Mouse (Mus musculus) T-cell, adult 2 months (primary cell): ENCODE measurements around the gene Spata5.
"Not testable (repeated sequence)": the region's sequence is repeated elsewhere in the genome, so short reads cannot be mapped to it uniquely, and the experiment has no call there.

Experiments used
- DNase-seq: peaks from one replicate; pipeline ENCODE4 v3.0.0; 2022; ENCODE audit warnings: low spot score

Spata5 gene

DNA sequence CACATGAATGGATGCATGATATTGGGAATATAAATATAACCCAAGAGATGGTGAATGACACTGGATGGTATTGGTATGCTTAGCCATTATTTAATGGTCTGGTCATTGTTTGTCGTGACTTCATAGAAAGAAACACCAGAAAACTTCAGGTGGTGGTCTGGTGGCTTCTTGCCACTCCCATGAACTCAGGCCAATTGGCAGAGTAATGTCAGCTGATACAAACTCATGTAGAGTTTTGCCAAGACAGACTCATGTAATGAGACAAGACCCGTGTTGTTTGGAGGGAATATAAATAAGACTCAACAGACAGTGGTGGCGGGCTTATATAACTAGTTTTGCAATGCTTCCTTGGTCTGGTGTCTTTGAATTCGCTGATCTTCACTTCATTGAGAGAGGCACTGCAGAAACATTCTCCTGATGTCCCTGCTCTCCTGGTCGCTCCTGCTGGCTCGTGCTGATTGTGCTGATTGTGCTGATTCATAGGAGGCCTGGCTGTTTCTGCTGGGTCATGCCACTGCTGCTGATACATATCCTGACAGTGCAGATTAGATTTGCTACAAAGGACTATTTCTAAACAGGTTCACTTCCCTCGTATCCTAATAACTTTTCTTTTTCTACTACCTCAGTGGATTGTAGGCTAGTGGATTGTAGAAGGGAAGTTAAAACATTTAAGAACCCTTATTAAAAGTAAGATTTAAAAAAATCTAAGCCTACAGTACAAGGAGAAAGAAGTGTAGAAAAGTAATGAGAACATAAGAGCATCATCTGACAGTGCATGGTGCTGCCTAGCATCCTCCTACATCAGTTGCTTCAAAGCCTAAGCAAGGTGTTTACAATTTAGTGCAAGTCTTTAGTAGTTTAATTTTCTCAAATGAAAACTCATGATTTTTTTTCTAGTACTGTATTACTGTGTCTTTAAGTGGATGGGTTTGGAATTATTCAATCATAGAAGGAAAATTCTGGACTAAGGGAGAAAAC lies 90.6 kb downstream of the Spata5 start:
- no peak for DNase-seq

DNA sequence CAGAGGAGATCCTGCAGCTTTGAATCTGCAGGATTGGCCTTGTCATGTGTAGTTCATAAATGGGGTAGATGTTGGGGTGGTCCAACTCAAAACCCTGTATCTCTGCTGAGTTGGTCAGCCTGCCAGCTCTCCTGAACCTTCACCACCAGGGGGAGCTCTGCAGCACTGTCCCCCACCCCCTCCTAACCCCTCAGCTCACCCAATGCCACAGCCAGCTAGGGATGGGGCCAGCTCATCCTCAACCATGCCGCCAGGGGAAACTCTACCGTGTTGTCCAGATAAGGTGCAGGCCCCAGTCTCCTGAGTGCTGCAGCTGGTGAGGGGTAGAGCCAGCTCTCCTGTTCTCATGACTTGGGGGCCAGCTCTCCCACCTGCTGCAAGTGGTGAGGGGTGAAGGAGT lies 95.8 kb downstream of the Spata5 start:
- DNase-seq, result peak; percentile 40

DNA sequence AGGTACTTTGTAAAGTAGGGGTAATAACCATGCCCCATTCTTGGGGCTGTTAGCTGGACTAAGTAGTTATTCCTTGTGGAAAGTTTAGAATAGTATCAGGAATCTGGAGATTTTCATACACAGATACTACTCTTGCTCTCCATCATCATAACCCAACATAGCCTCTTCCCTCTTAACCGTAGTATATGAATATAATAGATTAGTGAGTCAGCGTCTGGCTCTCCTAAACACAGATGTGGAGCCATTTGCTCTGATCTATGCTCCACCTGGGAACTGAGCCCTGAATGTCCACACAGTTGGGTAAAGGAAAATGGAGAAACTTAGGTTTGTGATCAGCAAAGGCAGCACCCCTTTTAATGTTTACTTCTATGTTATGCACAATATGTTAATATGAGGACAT lies 96.7 kb downstream of the Spata5 start:
- DNase-seq, result no peak

DNA sequence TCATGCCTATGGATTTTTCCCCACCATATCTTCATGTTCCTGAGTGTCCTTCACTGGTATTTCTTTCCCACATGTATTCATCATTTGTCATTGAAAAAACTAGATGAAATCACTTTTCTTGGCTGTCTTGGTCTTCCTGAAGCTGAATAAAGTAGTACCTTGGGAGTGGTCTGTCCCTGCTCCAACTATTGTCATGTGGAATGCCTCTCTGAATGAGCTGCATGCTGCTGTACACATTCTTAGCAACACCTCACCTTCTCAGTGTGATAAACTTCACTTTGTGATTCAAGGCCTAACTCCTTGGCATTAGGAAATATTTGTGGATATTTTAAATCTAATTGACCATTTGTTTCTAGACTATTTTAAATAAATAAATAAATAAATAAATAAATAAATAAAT lies 98.9 kb downstream of the Spata5 start:
- no peak for DNase-seq

DNA sequence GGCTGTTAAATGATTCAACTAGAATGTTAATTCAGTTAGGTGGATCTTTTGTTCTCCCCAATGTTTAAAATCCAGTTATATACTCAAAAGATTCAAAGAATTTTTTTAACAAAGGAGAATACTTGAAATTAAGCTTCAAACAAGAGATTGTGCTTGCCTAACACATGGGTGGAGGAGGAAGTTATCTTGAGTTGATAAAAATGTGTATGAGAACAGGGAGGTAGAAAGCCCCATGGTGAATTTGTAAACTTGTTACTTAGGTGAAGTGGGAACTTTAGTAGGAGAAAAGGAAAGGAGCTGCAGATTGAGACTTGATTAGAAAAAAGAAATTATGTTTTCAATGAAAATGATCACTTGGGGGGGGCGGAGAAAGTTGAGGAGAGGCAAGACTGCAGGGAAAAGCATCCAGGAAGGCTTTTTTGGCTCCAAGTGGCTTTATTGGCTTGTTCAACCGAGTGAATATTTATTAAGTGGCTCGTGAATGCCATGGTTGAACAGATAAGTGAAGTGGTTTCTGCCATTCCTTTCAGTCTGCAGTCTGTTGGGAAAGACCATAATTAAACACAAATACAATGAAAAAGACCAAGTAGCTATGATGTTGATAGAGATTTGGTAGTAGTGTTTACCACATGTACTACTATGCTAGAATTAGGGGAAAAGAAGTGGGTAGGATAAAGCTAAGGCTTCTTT lies 100.8 kb downstream of the Spata5 start:
- no peak for DNase-seq

DNA sequence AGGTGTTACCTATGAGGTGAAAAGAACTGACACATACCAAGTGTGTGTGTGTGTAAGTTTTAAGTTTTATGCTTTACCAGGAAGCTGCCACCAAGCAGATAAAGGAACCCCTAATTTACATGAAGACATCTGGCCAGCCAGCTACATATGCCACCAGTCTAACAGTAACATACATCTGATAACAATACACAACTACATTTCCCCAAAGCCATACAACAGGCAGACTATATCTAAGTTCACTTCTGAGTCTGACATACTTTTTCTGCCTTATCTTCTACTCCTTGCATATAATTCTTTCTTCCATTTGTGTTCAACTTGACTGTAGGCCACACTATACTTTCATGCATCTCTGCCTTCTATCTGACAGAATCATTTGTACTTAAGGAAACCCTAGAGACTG lies 112.4 kb downstream of the Spata5 start:
- no peak for DNase-seq

DNA sequence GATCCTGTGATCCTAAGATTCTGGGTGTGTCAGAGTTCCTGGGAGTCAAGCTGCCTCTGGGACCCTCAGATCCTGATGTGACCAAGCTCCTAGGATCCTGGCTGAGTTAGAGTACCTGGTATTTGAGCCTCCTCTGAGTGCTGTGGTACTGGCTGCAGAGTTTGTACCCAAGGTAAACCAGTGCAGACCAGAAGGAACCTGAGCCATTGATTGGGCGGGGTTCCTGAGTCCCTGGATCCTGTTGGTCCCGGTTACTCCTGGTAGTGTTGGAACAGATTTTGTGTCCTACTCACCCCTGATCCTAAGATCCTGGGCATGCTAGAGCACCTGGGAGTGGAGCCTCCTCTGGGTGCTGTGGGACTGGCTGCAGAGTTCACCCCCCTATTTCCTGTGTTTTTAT lies 121.0 kb downstream of the Spata5 start:
- DNase-seq, result not testable (repeated sequence)

DNA sequence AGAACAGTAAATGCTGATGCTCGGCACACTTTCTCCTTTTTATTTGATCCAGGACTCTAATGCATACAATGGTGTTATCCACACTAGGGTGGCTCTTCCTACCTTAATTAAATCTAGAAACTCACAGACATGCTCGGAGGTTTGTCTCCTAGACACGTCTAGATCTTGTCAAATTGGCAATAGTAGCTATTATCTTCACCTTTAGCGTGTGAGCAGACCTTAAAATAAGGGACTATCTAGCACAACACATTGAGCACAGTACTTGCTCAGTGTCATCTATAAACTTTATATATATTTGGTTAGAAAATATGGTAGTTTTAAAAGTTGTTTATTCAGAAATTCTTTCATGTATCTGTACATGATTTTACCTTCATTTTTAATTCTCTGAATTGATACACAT lies 126.7 kb downstream of the Spata5 start:
- DNase-seq, result no peak

DNA sequence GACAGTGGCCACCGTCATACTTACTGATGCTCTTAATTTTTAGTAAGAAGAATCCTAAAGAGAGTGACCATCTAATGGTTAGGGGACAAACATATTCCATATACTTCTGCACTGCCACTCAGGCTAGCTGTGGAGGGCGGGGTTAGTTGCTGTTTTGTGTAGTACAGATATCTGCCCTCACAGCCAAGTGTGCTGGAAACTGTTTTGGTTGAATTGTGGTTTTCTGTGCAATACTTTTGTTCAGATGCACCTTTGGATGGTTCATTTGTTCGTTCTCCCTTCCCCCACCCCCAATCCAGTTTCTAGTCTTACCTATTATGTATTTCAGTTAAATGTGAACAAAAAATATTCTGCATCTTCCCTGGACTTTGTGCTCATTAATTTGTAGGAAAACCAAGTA lies 130.5 kb downstream of the Spata5 start:
- no peak for DNase-seq

DNA sequence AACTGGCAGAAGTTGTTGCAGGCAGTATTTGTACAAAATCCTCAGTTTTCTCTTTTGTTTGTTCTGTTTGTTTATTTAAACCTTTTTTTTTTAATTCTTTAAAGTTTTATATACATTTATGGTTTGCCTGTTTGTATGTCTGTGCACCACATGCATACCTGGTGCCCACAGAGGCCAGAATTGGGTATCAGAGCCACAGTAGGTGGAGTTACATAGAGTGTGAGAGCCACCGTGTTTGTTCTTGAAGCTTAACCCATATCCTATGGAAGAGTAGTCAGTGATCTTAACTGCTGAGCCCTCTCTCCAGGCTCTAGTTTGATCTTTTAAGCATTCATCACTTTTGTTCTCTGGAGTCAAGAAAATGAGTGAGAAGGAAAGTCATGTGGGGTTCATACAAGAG lies 130.9 kb downstream of the Spata5 start:
- DNase-seq, result no peak

DNA sequence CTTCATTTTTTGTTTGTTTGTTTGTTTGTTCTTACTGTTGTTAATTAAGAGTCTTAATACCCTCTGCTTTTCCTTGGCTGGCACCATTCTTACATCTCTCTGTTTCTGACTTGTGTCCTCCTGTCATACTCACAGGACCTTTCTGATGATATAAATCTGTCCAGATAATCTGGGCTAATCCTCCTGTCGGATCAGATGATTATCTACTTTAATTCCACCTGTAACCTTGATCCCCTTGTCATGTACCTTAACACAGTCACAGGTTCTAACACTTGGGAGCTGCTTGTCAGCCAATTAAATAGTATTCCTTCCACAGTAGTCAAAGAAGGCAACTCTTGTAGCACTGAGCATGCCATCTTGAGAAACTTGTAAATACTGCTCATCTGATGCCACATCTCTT lies 131.8 kb downstream of the Spata5 start:
- no peak for DNase-seq

DNA sequence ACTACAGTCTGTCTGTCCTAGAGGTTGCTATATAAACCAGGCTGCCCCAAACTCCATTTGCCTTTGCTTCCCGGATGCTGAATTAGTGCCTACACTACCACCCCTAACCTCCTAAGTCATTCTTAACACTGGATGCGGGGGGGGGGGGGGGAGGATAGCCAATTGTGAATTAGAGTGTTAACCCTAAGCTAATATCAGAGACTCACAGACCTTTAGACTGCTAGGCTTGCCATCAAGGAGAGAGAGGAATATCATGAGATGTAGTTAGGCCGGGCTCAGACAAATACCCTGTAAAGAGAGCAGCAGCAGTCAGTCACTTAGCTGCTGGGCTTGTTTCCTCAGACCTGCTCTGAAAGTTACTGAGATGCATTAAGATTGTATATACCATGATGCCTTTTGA lies 132.5 kb downstream of the Spata5 start:
- no peak for DNase-seq

DNA sequence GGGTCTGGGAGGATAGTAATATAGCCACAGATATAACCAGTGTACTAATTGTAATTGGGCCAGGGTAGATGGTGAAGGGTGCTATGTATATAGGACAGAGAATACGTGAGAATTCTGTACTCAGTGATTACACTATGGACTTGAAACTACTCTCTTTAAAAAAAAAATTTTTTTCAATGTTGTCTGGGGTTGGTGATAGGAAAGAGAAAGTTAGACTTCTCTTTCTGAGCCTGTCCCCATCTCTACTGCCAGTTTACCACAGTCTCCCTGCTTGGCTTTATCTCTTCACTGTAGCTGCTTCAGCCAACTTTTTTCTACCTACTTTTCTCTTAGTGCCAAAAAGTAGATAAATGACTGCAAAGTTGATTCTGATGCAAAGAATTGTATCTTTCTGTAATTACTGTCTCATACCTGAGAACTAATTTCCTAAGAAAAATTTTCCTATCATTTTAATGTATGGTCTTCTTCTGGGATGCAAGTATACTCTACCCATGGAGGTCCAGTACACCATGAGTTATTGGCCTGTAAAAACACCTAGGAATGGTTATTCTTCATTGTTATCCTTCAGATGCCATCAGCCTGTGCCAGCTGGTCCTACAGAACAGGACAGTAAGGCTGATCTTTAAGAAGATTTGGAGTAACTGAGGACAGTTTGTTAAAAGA lies 133.8 kb downstream of the Spata5 start:
- DNase-seq, result no peak

DNA sequence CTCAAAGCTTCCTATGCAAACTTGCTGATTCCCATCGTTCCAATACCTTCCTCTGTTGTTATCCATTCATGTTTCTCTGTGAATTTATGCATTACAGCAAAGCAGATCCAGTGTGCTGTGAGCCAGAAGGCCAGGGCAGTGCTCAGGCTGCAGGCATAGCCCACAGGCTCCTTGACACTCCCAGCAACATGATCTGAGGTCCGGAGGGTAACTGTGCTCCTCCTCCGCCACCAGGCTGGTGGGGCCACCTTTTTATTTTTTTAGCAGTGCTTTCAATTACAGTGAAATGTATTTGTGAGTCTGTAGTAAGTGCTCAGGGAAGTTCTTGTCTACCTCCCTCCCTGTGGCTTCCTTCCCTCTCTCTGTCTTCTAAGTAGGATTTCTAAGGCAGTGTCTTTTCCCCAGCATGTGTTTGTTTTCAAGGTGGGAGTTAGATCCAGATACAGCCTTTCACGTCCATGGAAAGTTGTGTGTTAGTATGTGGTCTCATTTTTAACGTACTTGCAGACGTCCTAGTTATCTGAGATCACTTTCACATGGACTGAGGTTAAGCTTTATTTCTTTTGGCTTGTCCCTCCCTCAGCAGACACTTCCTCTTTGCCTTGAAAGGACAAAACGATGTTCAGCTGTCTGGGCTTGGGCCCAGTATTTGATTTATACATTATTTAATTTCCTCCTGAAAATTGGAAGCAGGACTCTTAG lies 136.9 kb downstream of the Spata5 start:
- no peak for DNase-seq

DNA sequence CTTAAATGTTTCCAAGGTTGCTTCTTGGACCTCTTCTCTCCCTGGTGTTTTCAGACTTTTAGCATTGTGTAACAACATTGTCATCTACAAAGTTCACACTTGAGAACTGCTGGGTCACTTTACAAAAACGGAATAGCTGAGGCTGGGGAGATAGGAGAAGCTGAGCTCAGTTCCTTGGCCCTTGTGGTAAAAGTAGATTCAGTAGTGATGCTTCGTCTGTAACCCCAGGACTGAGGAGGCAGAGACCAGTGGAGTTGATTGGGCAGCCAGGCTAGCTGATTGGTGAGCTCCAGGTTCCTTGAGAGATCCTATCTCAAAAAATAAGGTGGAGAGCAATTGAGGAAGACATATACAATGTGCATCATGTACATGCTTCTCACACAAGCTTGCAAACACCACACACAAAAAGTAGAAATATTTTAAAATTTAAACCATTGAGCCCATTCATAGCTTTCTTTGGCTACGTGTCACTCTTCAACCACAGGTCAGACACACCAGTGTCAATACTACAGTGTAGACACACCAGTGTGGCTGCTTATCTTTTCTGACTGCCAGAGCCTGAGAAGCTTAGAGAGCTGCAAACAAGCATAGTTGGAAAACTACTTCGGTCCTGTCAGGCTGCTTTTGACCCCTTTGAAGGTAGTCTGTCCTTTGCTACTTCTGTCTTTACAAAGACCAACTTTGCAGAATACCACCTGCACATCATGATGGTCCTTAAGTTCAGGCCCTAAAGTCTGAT lies 138.2 kb downstream of the Spata5 start:
- DNase-seq, result no peak

DNA sequence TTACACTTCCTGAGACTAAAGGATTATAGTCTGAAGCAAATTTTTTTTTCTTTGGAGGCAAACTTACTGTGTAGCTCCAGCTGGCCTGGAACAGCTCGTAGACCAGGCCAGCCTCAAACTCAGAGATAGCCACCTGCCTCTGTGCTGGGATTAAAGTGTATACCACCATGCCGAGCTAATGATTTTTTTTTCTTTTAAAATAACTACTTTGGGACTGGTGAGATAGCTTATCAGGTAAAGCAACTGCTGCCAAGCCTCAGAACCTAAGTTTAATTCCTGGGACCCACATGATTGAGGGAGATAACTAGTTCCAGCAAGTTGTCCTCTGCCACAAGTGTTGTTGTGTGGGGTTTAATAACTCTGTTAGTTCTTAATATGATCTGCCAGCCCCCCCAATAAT lies 139.6 kb downstream of the Spata5 start:
- no peak for DNase-seq

DNA sequence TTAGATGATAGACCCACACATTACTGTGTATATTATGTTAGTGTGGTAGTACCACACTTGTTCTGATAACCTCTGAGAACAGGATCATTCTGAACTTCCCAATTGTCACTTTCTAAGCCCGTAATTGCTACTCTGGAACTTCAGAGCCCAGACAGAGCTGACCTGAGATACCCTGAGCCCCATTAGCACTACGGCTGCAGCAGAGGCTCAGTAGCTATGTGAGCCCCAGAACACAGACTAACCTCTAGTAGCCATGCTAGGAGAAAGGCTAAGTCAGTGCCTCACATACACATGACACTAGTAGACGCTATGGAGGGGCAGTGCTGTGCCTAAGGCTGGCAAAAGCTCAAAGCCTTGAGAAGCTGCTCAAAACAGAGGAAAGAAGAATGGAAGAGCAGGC lies 141.8 kb downstream of the Spata5 start:
- DNase-seq, result no peak

DNA sequence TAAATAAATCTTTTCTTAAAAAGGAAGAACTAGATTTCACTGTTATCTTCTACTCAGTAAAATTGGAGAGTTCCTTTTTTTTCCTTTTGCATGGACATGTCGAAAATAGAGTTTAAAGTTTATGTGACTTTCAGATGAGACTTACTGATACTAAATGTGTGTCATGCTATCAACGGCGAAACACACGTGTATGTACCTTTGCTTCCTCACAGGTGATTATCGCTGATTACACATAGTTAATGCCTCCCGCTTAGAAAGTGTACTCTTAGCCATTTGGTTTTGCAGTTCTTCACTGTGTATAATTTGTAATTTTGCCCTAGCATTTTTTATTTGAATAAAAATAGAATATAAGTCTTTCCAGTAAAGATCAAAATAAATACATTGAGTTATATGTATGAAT lies 146.4 kb downstream of the Spata5 start:
- DNase-seq, result no peak

DNA sequence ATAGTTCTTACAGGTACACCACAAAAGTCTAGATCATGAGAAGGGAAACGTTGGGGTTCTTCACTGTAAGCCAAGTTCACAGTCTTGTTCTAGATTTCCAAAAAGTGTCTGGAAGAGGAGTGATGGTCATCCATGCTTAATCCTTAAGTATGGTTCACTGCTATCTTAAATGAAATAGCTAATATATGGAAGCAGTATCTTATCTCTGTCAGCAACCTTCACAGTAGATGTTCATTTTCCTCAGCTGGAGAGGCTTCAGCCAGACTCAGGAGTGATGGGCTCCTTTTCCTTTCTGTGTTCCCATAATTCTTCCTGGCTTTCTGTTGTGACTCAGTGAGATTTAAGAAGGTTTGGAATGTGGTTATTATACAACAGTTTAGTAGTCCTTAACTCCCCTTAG lies 147.8 kb downstream of the Spata5 start:
- no peak for DNase-seq

DNA sequence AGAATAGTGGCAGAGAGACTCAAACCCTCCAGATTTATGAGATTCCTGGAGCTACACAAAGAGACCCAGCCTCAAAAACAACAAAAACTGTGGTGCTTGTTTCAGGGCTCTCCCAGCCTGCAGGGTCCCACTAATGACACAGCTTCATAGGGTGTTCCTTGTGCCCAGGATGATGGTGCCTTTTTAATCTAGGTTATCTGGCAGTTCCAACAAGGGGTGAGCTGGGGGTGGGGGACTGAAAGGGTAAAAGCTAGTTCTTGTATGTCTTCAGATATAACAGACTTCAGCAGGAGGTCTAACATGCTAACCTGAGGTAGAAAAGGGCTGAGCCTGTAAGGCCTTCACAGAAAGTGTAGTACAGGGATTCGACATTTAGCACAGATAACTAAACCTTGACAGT lies 149.1 kb downstream of the Spata5 start:
- no peak for DNase-seq
